Mouse (Mus musculus) testis, postnatal 14 days (tissue): Measurements from ENCODE around the gene Gm28230.
A peak's percentile ranks its signal among the peaks of the same experiment; 100 is the strongest.

ENCODE experiments used
- DNase-seq: peaks from one replicate; pipeline ENCODE4 v3.0.0; 2021; ENCODE audit warnings: low spot score

Gene Gm28230

GRCm38 (mm10) chr2:74691022-74691951, 35.2 kb upstream of the Gm28230 start, which contains the start of gene Hoxd10:
Gene Hoxd10, plus strand, starts transcription at chr2:74691924.
- DNase-seq, result peak; percentile 82

- DNase-seq, result no peak
Measured at GRCm38 (mm10) chr2:74691995-74692807, 34.3 kb upstream of the Gm28230 start.

GRCm38 (mm10) chr2:74692808-74693431, 33.6 kb upstream of the Gm28230 start:
- DNase-seq, result no peak

- DNase-seq, result no peak
Measured at GRCm38 (mm10) chr2:74693432-74693827, 33.1 kb upstream of the Gm28230 start.

- DNase-seq, result no peak
Measured at GRCm38 (mm10) chr2:74694066-74694465, 32.5 kb upstream of the Gm28230 start.

- DNase-seq, result no peak
Measured at GRCm38 (mm10) chr2:74695383-74695782, 31.1 kb upstream of the Gm28230 start.

GRCm38 (mm10) chr2:74695813-74696430, 30.6 kb upstream of the Gm28230 start:
- no peak for DNase-seq

- DNase-seq, result no peak
Measured at GRCm38 (mm10) chr2:74696442-74697335, 29.8 kb upstream of the Gm28230 start.

- peak; percentile 72 for DNase-seq
Measured at GRCm38 (mm10) chr2:74697567-74698121, 28.9 kb upstream of the Gm28230 start, which contains the start of gene Hoxd9. Gene Hoxd9, plus strand, starts transcription at chr2:74697727.

GRCm38 (mm10) chr2:74698201-74699052, 28.1 kb upstream of the Gm28230 start:
- no peak for DNase-seq

GRCm38 (mm10) chr2:74699053-74699430, 27.5 kb upstream of the Gm28230 start:
- DNase-seq, result no peak

GRCm38 (mm10) chr2:74699664-74700545, 26.6 kb upstream of the Gm28230 start:
- no peak for DNase-seq

GRCm38 (mm10) chr2:74700546-74701112, 25.9 kb upstream of the Gm28230 start:
- no peak for DNase-seq

GRCm38 (mm10) chr2:74701949-74702819, 24.3 kb upstream of the Gm28230 start:
- peak; percentile 70 for DNase-seq

GRCm38 (mm10) chr2:74702820-74703219, 23.7 kb upstream of the Gm28230 start:
- DNase-seq, result no peak

- DNase-seq, result no peak
Measured at GRCm38 (mm10) chr2:74703317-74703716, 23.2 kb upstream of the Gm28230 start.
